In genomic region chr3:55461685-55462655, GRCm38 (mm10) we compare ENCODE assay signal across 9 mouse cellular contexts. TPM values are rescaled to one million over a fixed set of nuclear protein-coding genes. Genes with fewer than 3 reads are reported as not detected.
DNase-seq lines count a peak whose midpoint lies in the region.
"Had no signal": no experiment of that assay in that cellular context is flagged by ENCODE, and none has a peak within 500 bp of the region (broad histone marks: within the 10 kb centered on the region; RNA-seq: fewer than 3 reads in every experiment).

No protein-coding gene starts in this region.

- peak; percentile 17 to 63 for DNase-seq in adrenal gland, adult (ENCODE audit: inconsistent age in 2 of 2, low spot score in 1 of 2)
- DNase-seq in adrenal gland, postnatal 4 days (ENCODE audit: low spot score in 2 of 2): no peak
- peak; percentile 71 for DNase-seq in CD4-positive, CD25-positive, alpha-beta regulatory T cell, adult 2 months (ENCODE audit: low read depth, low spot score)
- peak; percentile 87 for DNase-seq in cerebellum, adult 9-11 months
- peak; percentile 93 to 94 for DNase-seq in frontal cortex, adult 2 months (ENCODE audit: extremely low spot score in 1 of 2, low spot score in 1 of 2)
- DNase-seq in layer of hippocampus, postnatal 14 days (ENCODE audit: low spot score in 2 of 2): peak; percentile 81 to 93
- DNase-seq in naive thymus-derived CD4-positive, alpha-beta T cell, adult 2 months (ENCODE audit: low read depth): peak; percentile 30
- DNase-seq in spleen, postnatal 36 days (ENCODE audit: low spot score in 2 of 2): no peak

RNA-seq across cellular contexts. Expression of gene Gm21954, which starts 10.0 kb away (rescaled TPM):
- total RNA-seq in adrenal gland, postnatal 4 days (2021): not detected
- polyA plus RNA-seq in frontal cortex, adult 2 months (2012; rRNA removed): not detected in 2 replicates
- total RNA-seq in layer of hippocampus, postnatal 14 days (2021): not detected
- total RNA-seq: liver, adult 2 months had no signal
- polyA plus RNA-seq: liver, adult 2 months had no signal

Comparison
In these comparisons a context has a peak if more than half of its experiments do, and no peak if none do; other contexts are left out.
1. DNase-seq: peak in adrenal gland, adult (2 of 2), CD4-positive, CD25-positive, alpha-beta regulatory T cell, adult 2 months (single experiment), cerebellum, adult 9-11 months (single experiment), frontal cortex, adult 2 months (2 of 2), layer of hippocampus, postnatal 14 days (2 of 2) and naive thymus-derived CD4-positive, alpha-beta T cell, adult 2 months (single experiment); none in adrenal gland, postnatal 4 days (0 of 2) and spleen, postnatal 36 days (0 of 2).